Mouse (Mus musculus): ENCODE measurements around the gene Lhpp.

DNA sequence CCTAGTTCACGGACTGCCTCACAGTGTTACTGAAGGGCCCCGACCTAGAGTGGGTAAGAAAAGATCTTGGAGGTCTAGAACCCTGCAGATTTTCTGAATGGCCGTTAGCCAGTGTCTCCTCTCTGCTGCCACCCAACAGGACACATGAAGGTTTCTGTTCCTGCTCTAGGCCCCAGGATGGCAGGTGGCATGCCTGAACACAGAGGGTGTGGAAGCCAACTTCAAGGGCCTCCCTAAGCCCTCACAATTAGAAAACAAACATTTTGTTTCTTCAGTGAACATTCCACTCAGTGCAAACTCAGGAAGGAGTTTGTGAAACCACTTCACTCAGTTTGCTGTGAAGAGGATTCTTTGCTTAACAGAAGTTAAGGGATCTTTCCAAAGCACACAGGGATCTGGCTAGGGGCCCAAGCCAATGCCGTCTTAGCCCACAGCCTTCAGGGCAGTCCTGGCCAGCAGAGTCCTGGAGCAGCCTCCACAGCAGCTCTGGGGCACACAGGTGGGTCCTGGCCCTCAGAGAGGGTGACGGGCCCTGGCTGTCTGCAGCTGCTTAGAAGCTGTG, 114.1 kb downstream of the Lhpp start:
- TF ChIP-seq EP300 (optimal IDR thresholded peaks at IDR 0.05) (no peak), CTCF (IDR thresholded peaks at IDR 0.05; ENCODE audit: low read depth) (no peak)
